Mouse (Mus musculus): ENCODE results near the gene Ganab.

GRCm38 (mm10) chr19:8928689-8929223 lies 30.9 kb downstream of the Ganab start:
- TF ChIP-seq GATA1 (IDR thresholded peaks at IDR 0.05; ENCODE audit: borderline replicate concordance, low read length) (no peak), FLI1 (IDR thresholded peaks at IDR 0.05; ENCODE audit: low read length) (no peak)
